Mouse (Mus musculus) megakaryocyte, embryonic 14.5 days (primary cell): ENCODE results near the gene Zbtb9.

Experiments
- FLI1 ChIP-seq: IDR thresholded peaks from 2 replicates; pipeline ENCODE4 v1.6.1; 2012; ENCODE audit warnings: low read length, inconsistent platforms, mixed read lengths
- GATA1 ChIP-seq: IDR thresholded peaks from 3 replicates; pipeline ENCODE4 v1.6.1; 2012; ENCODE audit warnings: mixed read lengths, low read length, inconsistent platforms, borderline replicate concordance

- no peak for TF ChIP-seq GATA1
- no peak for TF ChIP-seq FLI1
These were observed 26.4 kb upstream of the Zbtb9 start for GRCm38 (mm10) chr17:26946567-26946966.
